Mouse (Mus musculus) liver, postnatal 0 days (tissue): ENCODE data around the gene Ctbs.

Experiments used
- CTCF ChIP-seq: sonication (generic); IDR thresholded peaks from 2 replicates; pipeline ENCODE4 v1.5.1; 2016; ENCODE audit warnings: antibody characterized with exemption, low read depth
- EP300 ChIP-seq: IDR thresholded peaks from 2 replicates; pipeline ENCODE4 v1.6.1; 2016; ENCODE audit warnings: antibody characterized with exemption, low read depth, mild to moderate bottlenecking

DNA sequence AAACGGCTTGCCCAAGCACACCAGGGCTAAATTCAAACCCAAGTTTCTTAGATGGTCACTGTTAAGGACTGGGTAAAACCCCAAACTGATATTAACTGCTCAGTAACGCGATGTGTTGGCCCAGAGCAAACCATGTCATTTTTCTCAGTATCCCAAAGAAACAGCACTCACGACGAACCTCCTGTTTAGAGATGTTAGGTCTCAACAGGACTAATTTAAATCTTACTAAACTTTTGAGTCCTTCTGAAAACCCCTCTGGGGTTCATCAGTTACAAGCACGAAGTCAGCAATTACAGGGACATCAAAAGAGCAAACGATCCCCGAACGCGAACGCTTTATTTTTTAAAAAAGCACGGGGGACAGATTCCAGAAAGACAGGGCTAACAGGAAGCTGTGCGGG is 49.4 kb downstream of the Ctbs start:
- no peak for TF ChIP-seq EP300
- TF ChIP-seq CTCF: no peak
